Mouse (Mus musculus): ENCODE measurements around the gene Aass. TPM values are rescaled to one million over a fixed set of nuclear protein-coding genes. Genes with fewer than 3 reads are reported as not detected.
"Not testable (repeated sequence)": the region's sequence is repeated elsewhere in the genome, so short reads cannot be mapped to it uniquely, and the experiment has no call there.

Aass gene
- polyA plus RNA-seq (2016; fragmentation: Nextera tagmentation; extraction: Ambion mirVana): 1.2 and 6.0 TPM in 2 replicates

DNA sequence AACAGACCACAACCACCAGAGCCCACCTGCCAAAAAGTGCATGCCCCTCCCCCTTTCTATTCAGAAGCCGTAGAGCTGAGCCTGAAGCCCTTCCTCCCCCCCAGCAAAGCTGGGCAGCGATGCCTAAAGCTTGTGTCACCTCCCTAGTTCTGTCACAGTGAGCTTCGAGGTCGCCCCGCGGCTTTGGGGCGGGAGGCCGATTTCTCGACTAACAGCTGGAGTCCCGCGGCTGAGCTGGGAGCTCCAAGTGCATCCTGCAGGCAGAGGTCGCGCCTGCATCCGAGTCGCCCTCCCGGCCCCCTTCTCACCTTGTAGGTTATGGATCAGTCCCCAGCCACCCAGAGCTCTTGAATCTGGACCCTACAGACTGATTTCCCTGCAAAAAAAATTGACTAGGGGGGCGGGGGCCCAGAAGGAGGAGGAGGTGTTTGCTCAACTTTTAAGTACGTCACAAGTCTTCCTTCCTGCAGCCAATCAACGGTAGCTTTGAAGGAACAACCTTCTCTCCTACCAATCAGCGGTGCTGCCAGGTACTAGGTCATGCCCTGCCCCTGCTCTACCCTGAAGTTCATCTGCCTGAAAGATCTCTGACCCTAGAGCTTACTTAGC, at the start of gene Aass:
Gene Aass (minus strand): TSS at position 414 of the 609 bp plus-strand sequence.
- H3K27me3 ChIP-seq (ENCODE audit: insufficient read depth, poor library complexity, severe bottlenecking): peaks cover 9% of the 10 kb centered on the region; the same call in 1 of the 2 replicates
- no peaks in the 10 kb centered on the region for H3K36me3 ChIP-seq
- H3K9me3 ChIP-seq: no peaks in the 10 kb centered on the region
- WGBS: 1% methylated on average over 20 of the region's 20 CpGs
- no peak for DNase-seq (ENCODE audit: low spot score)
- H3K4me1 ChIP-seq: no peaks in the 10 kb centered on the region; the same call in 1 of the 2 replicates
- H3K4me3 ChIP-seq: peak within 1 kb of the TSS; percentile 64
- peak within 1 kb of the TSS; percentile 47; the same call in 1 of the 2 replicates for H3K27ac ChIP-seq

DNA sequence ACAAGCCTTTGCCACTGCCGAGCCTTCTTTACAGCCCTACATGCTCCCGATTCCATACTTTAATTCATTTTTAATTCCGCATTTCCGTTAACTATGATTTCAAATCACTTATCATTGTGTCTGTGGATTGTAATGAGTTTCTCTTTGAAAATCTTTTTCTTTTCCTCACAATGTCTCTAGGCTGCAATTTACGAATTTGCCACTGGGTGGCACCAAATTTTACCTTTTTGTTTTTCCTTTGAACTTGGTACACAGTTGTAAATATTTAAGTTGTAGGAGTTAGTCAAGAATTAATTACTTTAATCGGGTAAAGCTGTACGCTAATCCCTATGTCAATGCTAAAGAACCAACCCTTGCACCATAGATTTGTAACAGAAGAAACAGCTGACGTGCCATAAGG, 47.3 kb upstream of the Aass start:
- H3K9me3 ChIP-seq: no peaks in the 10 kb centered on the region
- H3K27me3 ChIP-seq (ENCODE audit: insufficient read depth, poor library complexity, severe bottlenecking): no peaks in the 10 kb centered on the region
- H3K4me1 ChIP-seq: no peaks in the 10 kb centered on the region
- DNase-seq (ENCODE audit: low spot score): no peak
- H3K27ac ChIP-seq: no peak overlapping the region
- no peaks in the 10 kb centered on the region for H3K36me3 ChIP-seq
- 22% methylated on average over 8 of the region's 8 CpGs for WGBS
- no peak overlapping the region for H3K4me3 ChIP-seq

DNA sequence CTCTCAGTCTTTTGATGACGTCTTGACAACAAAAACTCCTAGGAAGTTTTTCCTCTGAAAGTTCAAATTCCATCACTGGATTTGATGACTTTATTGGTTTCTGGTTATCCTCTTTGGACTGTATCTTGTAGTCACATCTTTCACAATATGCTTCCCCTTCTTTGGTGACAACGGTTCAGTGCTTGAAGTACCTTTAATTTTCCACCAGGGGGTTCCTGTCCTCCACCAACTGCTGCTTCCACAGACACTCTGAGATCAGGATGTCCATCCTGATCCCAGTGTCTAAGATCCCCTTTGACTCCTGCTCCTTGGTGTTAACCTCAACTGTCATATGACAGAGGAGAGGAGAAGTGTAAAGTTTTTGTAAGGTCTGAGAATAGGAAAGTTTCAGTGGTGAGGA, 31.0 kb upstream of the Aass start:
- H3K4me1 ChIP-seq; DNase-seq (ENCODE audit: low spot score); H3K27me3 ChIP-seq (ENCODE audit: insufficient read depth, poor library complexity, severe bottlenecking); H3K27ac ChIP-seq; H3K36me3 ChIP-seq; H3K9me3 ChIP-seq; H3K4me3 ChIP-seq: not testable (repeated sequence)
- WGBS: 40% methylated on average over 2 of the region's 2 CpGs

DNA sequence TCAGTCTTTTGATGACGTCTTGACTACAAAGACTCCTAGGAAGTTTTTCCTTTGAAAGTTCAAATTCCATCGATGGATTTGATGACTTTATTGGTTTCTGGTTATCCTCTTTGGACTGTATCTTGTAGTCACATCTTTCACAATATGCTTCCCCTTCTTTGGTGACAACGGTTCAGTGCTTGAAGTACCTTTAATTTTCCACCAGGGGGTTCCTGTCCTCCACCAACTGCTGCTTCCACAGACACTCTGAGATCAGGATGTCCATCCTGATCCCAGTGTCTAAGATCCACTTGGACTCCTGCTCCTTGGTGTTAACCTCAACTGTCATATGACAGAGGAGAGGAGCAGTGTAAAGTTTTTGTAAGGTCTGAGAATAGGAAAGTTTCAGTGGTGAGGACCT, 23.6 kb upstream of the Aass start:
- not testable (repeated sequence) for H3K9me3 ChIP-seq; DNase-seq (ENCODE audit: low spot score); H3K4me1 ChIP-seq; H3K27ac ChIP-seq; H3K27me3 ChIP-seq (ENCODE audit: insufficient read depth, poor library complexity, severe bottlenecking); H3K4me3 ChIP-seq; H3K36me3 ChIP-seq
- 72% methylated on average over 3 of the region's 3 CpGs for WGBS

DNA sequence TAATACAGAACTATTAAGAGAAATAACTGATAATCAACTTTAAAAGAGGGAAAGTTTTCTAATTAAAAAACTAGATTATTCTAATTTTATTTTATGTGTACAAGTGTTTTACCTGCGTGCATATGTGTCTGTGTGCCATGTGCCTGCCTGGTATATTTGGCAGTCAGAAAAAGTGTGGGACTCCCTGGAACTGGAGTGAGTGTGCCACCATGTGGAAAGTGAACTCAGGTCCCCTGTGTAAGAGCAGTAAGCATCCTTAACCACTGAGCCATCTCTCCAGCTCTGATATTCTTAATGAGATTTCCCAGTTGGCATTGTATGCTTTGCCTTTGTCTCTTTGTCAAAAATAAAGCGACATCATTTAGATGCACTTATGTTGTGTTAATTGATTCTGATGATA, 20.3 kb upstream of the Aass start:
- no peaks in the 10 kb centered on the region for H3K9me3 ChIP-seq
- no peaks in the 10 kb centered on the region for H3K27me3 ChIP-seq (ENCODE audit: insufficient read depth, poor library complexity, severe bottlenecking)
- no peaks in the 10 kb centered on the region for H3K36me3 ChIP-seq
- DNase-seq (ENCODE audit: low spot score): no peak
- H3K27ac ChIP-seq: no peak overlapping the region
- WGBS: 89% methylated on average over 2 of the region's 2 CpGs
- no peaks in the 10 kb centered on the region for H3K4me1 ChIP-seq
- H3K4me3 ChIP-seq: no peak overlapping the region

DNA sequence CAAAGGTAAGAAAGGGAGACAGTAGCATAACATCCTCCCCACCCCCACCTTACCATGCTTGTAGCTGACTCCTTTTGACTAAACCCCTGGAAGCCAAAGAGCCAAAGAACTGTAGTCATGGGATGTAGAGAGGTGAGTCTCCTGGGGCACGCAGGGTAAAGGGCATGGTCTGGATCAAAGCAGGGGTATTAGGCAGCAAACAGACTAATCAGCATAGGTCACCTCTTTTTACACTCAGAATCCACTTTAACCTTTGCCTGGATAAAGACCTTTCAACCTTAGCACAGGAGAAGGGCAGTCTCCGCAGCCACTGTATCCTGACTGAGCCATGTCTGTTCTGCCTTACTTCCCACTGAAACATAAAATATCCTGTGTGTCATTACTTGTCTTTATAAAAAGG, 14.4 kb upstream of the Aass start:
- Histone ChIP-seq H3K4me1 (no peaks in the 10 kb centered on the region), H3K36me3 (no peaks in the 10 kb centered on the region), H3K27ac (no peak overlapping the region), H3K9me3 (no peaks in the 10 kb centered on the region), H3K27me3 (ENCODE audit: insufficient read depth, poor library complexity, severe bottlenecking) (no peaks in the 10 kb centered on the region), H3K4me3 (no peak overlapping the region)
- no peak for DNase-seq (ENCODE audit: low spot score)
- WGBS: 74% methylated on average over 2 of the region's 2 CpGs

DNA sequence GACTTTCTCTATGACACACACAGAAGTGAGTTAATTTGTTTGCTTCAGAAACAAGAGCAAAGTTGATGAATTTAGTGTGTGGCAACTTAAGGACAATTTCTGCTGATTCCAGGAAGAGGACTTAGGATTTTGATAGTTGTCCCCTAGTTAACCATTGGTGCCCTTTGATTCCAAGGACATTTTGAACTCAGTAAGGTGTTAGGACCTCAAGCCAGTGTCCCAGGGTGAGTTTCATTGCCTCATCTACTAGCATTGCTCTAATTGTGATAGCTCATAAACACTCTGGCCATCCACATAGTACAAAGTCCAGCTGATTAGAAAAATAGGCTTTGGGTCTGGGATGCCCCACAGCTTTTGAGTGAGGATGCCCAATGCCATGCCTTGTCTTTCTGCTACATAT, 11.2 kb upstream of the Aass start:
- Histone ChIP-seq H3K27me3 (ENCODE audit: insufficient read depth, poor library complexity, severe bottlenecking) (no peaks in the 10 kb centered on the region), H3K4me3 (no peak overlapping the region), H3K9me3 (no peaks in the 10 kb centered on the region), H3K36me3 (no peaks in the 10 kb centered on the region), H3K4me1 (no peaks in the 10 kb centered on the region), H3K27ac (no peak overlapping the region)
- no peak for DNase-seq (ENCODE audit: low spot score)

DNA sequence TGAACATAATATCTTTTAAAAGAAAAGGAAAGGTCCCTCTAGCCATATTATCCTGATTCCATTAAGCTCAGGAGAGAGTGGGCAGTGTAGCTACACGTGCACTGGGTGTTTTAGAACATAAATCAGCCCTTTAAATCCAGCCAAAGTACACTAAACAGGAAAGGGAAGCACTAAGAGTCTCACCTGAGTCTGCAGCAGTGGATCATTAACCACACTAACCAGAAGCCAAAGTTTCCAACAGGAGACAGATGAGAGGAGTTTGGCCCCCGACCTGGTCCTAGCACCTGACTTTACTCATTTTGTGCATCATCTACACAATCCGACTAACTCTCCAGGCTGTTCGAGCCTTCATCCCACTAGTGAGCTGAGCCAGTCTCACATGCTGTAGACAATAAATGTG, 1.8 kb downstream of the Aass start:
- Histone ChIP-seq H3K27ac (no peak overlapping the region), H3K9me3 (no peaks in the 10 kb centered on the region), H3K4me1 (no peaks in the 10 kb centered on the region; the same call in 1 of the 2 replicates), H3K36me3 (no peaks in the 10 kb centered on the region), H3K27me3 (ENCODE audit: insufficient read depth, poor library complexity, severe bottlenecking) (peaks cover 9% of the 10 kb centered on the region; the same call in 1 of the 2 replicates), H3K4me3 (no peak overlapping the region)
- DNase-seq (ENCODE audit: low spot score): no peak
- 75% methylated on average over 4 of the region's 4 CpGs for WGBS

DNA sequence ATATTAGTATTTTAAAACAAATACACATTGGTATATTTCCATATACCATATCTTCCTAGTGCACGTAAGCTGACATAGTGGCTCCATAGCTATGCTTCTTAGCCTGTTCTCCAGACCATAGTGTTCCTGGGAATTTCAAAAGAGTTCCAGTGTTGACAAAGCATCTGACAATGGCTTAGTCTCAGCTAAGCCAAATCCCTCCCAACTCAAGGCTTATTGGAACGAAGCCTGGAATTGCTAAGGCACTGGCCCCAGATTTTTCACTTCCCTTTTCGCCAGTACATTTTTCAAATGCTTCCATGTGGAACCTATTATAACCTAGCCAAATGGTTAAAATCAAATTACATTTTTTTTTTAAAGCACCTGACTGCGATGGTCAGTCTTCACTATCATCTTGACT, 3.6 kb downstream of the Aass start:
- no peak for DNase-seq (ENCODE audit: low spot score)
- no peak overlapping the region for H3K27ac ChIP-seq
- 78% methylated on average over 4 of the region's 4 CpGs for WGBS
- no peaks in the 10 kb centered on the region; the same call in 1 of the 2 replicates for H3K4me1 ChIP-seq
- H3K36me3 ChIP-seq: no peaks in the 10 kb centered on the region
- H3K4me3 ChIP-seq: no peak overlapping the region
- H3K9me3 ChIP-seq: no peaks in the 10 kb centered on the region
- H3K27me3 ChIP-seq (ENCODE audit: insufficient read depth, poor library complexity, severe bottlenecking): peaks cover 9% of the 10 kb centered on the region; the same call in 1 of the 2 replicates

DNA sequence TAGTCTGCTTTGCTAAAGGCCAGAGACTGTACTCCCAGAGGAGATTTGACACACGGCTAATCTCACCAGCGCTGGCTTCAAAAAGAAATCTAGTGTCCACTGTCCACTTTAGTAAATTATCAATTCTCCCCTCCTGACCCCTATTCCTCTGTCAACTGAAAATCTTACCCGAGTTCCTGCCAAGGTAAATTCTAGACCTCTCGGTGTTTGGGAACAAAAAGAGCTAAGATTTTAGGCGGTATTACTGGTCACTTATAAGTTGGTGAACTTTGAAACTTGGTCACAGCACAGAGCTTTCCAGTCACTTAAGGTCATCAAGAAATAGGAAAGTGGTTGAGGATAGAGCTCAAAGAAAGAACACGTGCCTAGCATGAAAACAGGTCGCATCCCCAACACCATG, 6.1 kb downstream of the Aass start:
- Histone ChIP-seq H3K4me1 (no peaks in the 10 kb centered on the region), H3K4me3 (no peak overlapping the region), H3K36me3 (no peaks in the 10 kb centered on the region), H3K27me3 (ENCODE audit: insufficient read depth, poor library complexity, severe bottlenecking) (peaks cover 5% of the 10 kb centered on the region; the same call in 1 of the 2 replicates), H3K9me3 (no peaks in the 10 kb centered on the region), H3K27ac (no peak overlapping the region)
- 73% methylated on average over 7 of the region's 7 CpGs for WGBS
- no peak for DNase-seq (ENCODE audit: low spot score)

DNA sequence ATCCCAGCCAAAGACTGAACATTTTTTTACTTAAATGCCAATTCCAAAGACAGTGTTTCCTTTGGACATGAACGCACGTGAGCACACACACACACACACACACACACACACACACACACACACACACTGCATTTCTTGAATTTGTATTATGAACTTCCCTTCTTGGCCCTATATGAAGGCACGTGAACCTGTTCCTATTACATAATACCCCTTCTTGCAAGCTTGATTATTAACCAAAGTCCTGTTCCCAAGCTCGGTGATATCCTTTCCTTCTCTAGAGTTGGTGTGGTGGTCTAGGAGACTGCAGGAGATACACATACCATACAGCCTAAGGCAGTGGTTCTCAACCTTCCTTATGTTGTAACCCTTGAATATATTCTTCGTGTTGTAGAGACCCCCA, 7.0 kb downstream of the Aass start:
- no peak overlapping the region for H3K4me3 ChIP-seq
- no peaks in the 10 kb centered on the region for H3K9me3 ChIP-seq
- no peaks in the 10 kb centered on the region for H3K36me3 ChIP-seq
- no peak overlapping the region for H3K27ac ChIP-seq
- no peak for DNase-seq (ENCODE audit: low spot score)
- H3K27me3 ChIP-seq (ENCODE audit: insufficient read depth, poor library complexity, severe bottlenecking): no peaks in the 10 kb centered on the region
- H3K4me1 ChIP-seq: no peaks in the 10 kb centered on the region
- WGBS: 84% methylated on average over 5 of the region's 5 CpGs

DNA sequence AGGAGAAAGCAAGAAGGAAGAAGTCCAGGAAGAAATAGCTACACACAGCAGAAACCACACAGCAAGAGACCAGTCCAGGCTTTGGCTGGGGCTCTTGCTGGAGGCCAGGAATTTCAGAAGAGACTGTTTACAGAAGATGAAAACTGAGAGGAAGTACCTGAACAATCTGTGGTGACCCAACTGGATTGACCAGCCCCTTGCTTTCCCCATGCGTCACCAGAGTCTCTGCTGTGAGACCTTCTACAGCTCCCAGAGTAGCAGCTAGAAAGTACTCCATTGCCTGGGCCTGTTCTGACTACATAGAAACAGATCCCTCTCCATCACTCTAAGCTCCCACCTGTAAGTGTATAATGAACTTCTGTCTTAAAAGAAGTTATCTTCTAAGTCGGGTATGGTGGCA, 8.0 kb downstream of the Aass start:
- WGBS: 71% methylated on average over 2 of the region's 2 CpGs
- DNase-seq (ENCODE audit: low spot score): no peak
- H3K9me3 ChIP-seq: no peaks in the 10 kb centered on the region
- no peak overlapping the region for H3K4me3 ChIP-seq
- H3K36me3 ChIP-seq: no peaks in the 10 kb centered on the region
- no peaks in the 10 kb centered on the region for H3K27me3 ChIP-seq (ENCODE audit: insufficient read depth, poor library complexity, severe bottlenecking)
- H3K27ac ChIP-seq: no peak overlapping the region
- no peaks in the 10 kb centered on the region for H3K4me1 ChIP-seq

DNA sequence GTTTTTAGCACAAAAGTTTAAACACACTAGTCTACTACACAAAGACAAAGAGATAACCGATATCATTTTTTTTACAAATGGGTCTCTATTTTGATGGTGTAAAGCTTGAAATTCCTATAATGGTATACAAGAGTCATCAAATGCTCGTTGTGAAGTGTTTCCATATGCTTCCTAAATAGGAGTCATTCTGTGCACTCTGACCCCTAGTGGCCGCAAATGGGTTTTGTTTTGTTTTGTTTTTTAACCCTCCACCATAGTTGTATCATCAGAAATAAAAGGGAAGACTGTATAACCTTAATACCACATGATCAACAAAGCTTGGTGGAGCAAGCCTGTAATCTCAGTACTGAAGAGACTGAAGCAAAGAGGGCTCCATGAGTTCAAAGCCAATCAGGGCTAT, 9.9 kb downstream of the Aass start:
- Histone ChIP-seq H3K36me3 (no peaks in the 10 kb centered on the region), H3K9me3 (no peaks in the 10 kb centered on the region), H3K27ac (no peak overlapping the region), H3K27me3 (ENCODE audit: insufficient read depth, poor library complexity, severe bottlenecking) (no peaks in the 10 kb centered on the region), H3K4me1 (no peaks in the 10 kb centered on the region), H3K4me3 (no peak overlapping the region)
- no peak for DNase-seq (ENCODE audit: low spot score)
- WGBS: 39% methylated on average over 3 of the region's 3 CpGs

DNA sequence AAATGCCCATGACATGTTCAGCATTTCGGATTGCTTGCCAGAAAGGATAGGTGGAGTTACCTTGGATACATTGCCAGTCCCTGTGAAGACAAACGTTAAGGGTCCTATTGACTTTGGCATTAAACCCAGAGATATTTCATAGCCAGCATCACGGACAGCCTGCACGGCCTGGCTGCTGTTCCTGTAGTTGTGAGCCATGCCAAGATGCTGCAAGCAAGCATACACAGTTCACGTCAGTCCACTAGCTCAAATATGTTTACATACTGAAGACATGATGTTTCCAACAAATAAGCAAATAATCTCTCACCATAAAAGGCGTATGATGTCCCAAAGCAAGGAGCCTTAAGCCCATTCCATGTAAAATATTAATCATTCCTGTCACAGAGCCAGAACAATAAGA, 18.0 kb downstream of the Aass start:
- H3K36me3 ChIP-seq: no peaks in the 10 kb centered on the region
- no peak overlapping the region for H3K4me3 ChIP-seq
- no peak for DNase-seq (ENCODE audit: low spot score)
- no peaks in the 10 kb centered on the region for H3K9me3 ChIP-seq
- H3K27me3 ChIP-seq (ENCODE audit: insufficient read depth, poor library complexity, severe bottlenecking): no peaks in the 10 kb centered on the region
- 83% methylated on average over 6 of the region's 6 CpGs for WGBS
- H3K4me1 ChIP-seq: no peaks in the 10 kb centered on the region
- no peak overlapping the region for H3K27ac ChIP-seq

All from heart, embryonic 10.5 days (tissue).